Mouse (Mus musculus) CH12.LX (cell line): Measurements from ENCODE around the gene Tnnc1. TPM values are rescaled to one million over a fixed set of nuclear protein-coding genes. Genes with fewer than 3 reads are reported as not detected.

Experiments
- DNase-seq: peaks from one replicate; pipeline ENCODE4 v3.0.0-alpha.2; 2013; ENCODE audit errors: extremely low read depth
- H3K27ac ChIP-seq: 2 replicates; pipeline ENCODE4 v1.5.1; 2012; ENCODE audit warnings: low read depth, mild to moderate bottlenecking, control low read depth, moderate library complexity; ENCODE audit not compliant: insufficient read depth
- H3K27me3 ChIP-seq: replicated peaks from 2 replicates; pipeline ENCODE3; 2012; ENCODE audit warnings: inconsistent platforms
- H3K36me3 ChIP-seq, 2 experiments: replicated peaks in 1 of 2; 2 replicates each; pipeline versions ENCODE3 to v1.6.1; 2012; ENCODE audit warnings: inconsistent platforms in 1 of 2, low read length in 1 of 2, mild to moderate bottlenecking in 1 of 2, mixed read lengths in 1 of 2, moderate library complexity in 1 of 2; ENCODE audit not compliant: control insufficient read depth in 1 of 2, insufficient read depth in 1 of 2
- H3K4me1 ChIP-seq, 2 experiments: 2 replicates each; pipeline ENCODE4 v1.6.1; 2012; ENCODE audit warnings: inconsistent platforms in 1 of 2, moderate library complexity in 1 of 2; ENCODE audit not compliant: insufficient read depth in 2 of 2, control insufficient read depth in 1 of 2
- H3K4me2 ChIP-seq: 2 replicates; pipeline ENCODE4 v1.6.1; 2012; ENCODE audit warnings: low read depth, mild to moderate bottlenecking, control low read depth; ENCODE audit not compliant: poor library complexity, insufficient read depth, severe bottlenecking
- H3K4me3 ChIP-seq, 3 experiments: fragments of 150-350 bp in 1 of 3; sonication (generic) in 1 of 3; replicated peaks in 1 of 3; 2 replicates each; pipeline versions ENCODE3 to v1.5.1; 2011 to 2012; ENCODE audit warnings: low read depth in 2 of 3, low read length in 2 of 3, mild to moderate bottlenecking in 2 of 3, moderate library complexity in 2 of 3, control low read depth in 1 of 3, improper control_type of control experiment in 1 of 3, inconsistent platforms in 1 of 3, mixed read lengths in 1 of 3; ENCODE audit not compliant: poor library complexity in 1 of 3
- H3K79me2 ChIP-seq: replicated peaks from 2 replicates; pipeline ENCODE4 v1.6.1; 2012; ENCODE audit warnings: mild to moderate bottlenecking, moderate library complexity; ENCODE audit not compliant: control insufficient read depth, poor library complexity, insufficient read depth, severe bottlenecking; ENCODE audit errors: extremely low read depth
- H3K9ac ChIP-seq: 2 replicates; pipeline ENCODE4 v1.6.1; 2012; ENCODE audit warnings: low read depth, mild to moderate bottlenecking, control low read depth, moderate library complexity; ENCODE audit not compliant: insufficient read depth
- H3K9me3 ChIP-seq: replicated peaks from 2 replicates; pipeline ENCODE3; 2012; ENCODE audit warnings: low read length, inconsistent platforms, mixed read lengths
- CTCF ChIP-seq, 2 experiments: IDR thresholded peaks in 1 of 2; conservative IDR thresholded peaks in 1 of 2; 2 replicates each; pipeline ENCODE4 v1.5.1; 2011 to 2012; ENCODE audit warnings: low read depth in 2 of 2, low read length in 2 of 2, improper control_type of control experiment in 1 of 2, inconsistent platforms in 1 of 2, mild to moderate bottlenecking in 1 of 2, moderate library complexity in 1 of 2
- ETS1 ChIP-seq: conservative IDR thresholded peaks from 2 replicates; pipeline ENCODE4 v1.6.1; 2012; ENCODE audit warnings: low read depth, mild to moderate bottlenecking, inconsistent platforms, low read length, improper control_type of control experiment, moderate library complexity
- GABPA ChIP-seq: IDR thresholded peaks from 2 replicates; pipeline ENCODE4 v1.6.1; 2012; ENCODE audit warnings: low read depth, low read length, improper control_type of control experiment, inconsistent platforms; ENCODE audit not compliant: insufficient replicate concordance
- NELFE ChIP-seq: IDR thresholded peaks from 2 replicates; pipeline ENCODE4 v1.6.1; 2011; ENCODE audit warnings: low read depth, low read length, improper control_type of control experiment
- POLR2AphosphoS2 ChIP-seq: IDR thresholded peaks from 2 replicates; pipeline ENCODE4 v1.6.1; 2011; ENCODE audit warnings: low read depth, low read length, improper control_type of control experiment
- RCOR1 ChIP-seq: conservative IDR thresholded peaks from 2 replicates; pipeline ENCODE4 v1.6.1; 2012; ENCODE audit warnings: low read depth, mild to moderate bottlenecking, inconsistent platforms, low read length, improper control_type of control experiment
- USF1 ChIP-seq: IDR thresholded peaks from 2 replicates; pipeline ENCODE4 v1.6.1; 2014; ENCODE audit warnings: low read depth, mild to moderate bottlenecking, inconsistent platforms, low read length, improper control_type of control experiment
- USF2 ChIP-seq: conservative IDR thresholded peaks from 2 replicates; pipeline ENCODE4 v1.6.1; 2011; ENCODE audit warnings: low read depth, low read length, improper control_type of control experiment
- ZMIZ1 ChIP-seq: IDR thresholded peaks from 2 replicates; pipeline ENCODE4 v1.6.1; 2012; ENCODE audit warnings: low read depth, mild to moderate bottlenecking, inconsistent platforms, low read length, improper control_type of control experiment
- dilution Hi-C: fragments of 300-500 bp; cut with MboI; formaldehyde crosslinking; loops from 2 replicates; pipeline ENCODE4 v1.14.3; 2020; ENCODE audit warnings: low sequenced_read_pairs; ENCODE audit not compliant: extremely low pct_unique_long_range_greater_than_20kb, extremely low pct_ligation_motif_present
- in situ Hi-C: fragments of 300-500 bp; cut with MboI; formaldehyde crosslinking; loops from 3 replicates; pipeline ENCODE4 v1.14.3; 2019; ENCODE audit warnings: low sequenced_read_pairs, low pct_ligation_motif_present, low pct_unique_long_range_greater_than_20kb, mixed read lengths
- polyA plus RNA-seq: library from polyadenylated mRNA; unstranded; fragments of >175 nt; gene quantifications from 2 replicates; pipeline ENCODE4 v1.2.1, GENCODE M21; 2012; ENCODE audit warnings: low read depth; ENCODE audit not compliant: insufficient read length
- total RNA-seq, 2 experiments: library from RNA; depleted of rRNA; stranded (reverse); fragments of 300-350 nt in 1 of 2; fragments of >200 nt in 1 of 2; gene quantifications; 2 replicates each; pipeline ENCODE4 v1.2.3; 2012 to 2014

Tnnc1 gene
- total and polyA plus RNA-seq, 3 experiments: 0.25 to 0.66 (median 0.63) TPM

- Histone ChIP-seq H3K4me2 (no peak overlapping the region), H3K36me3 (peaks cover 57 to 90% of the 10 kb centered on the region in 2 experiments), H3K27me3 (no peaks in the 10 kb centered on the region), H3K4me1 (peaks cover 2 to 25% of the 10 kb centered on the region in 2 experiments; a peak in 3 of 4 replicates), H3K4me3 (no peak overlapping the region), H3K27ac (no peak overlapping the region), H3K79me2 (peaks cover 14% of the 10 kb centered on the region), H3K9ac (no peak overlapping the region), H3K9me3 (no peaks in the 10 kb centered on the region)
- dilution Hi-C loops: no loop called here
- in situ Hi-C loops: no loop called here
- DNase-seq: no peak
- no peak for TF ChIP-seq POLR2AphosphoS2
- no peak for TF ChIP-seq CTCF (conservative IDR thresholded peaks at IDR 0.05 in 1 of 2, IDR thresholded peaks at IDR 0.05 in 1 of 2; ENCODE audit: low read depth in 2 of 2, low read length in 2 of 2)
Measured at GRCm38 (mm10) chr14:31194441-31194840, 13.7 kb upstream of the Tnnc1 start.

GRCm38 (mm10) chr14:31194891-31195513, 13.1 kb upstream of the Tnnc1 start:
- Histone ChIP-seq H3K36me3 (peaks cover 52 to 90% of the 10 kb centered on the region in 2 experiments), H3K4me3 (no peak overlapping the region)
- dilution Hi-C loops: no loop called here

DNA sequence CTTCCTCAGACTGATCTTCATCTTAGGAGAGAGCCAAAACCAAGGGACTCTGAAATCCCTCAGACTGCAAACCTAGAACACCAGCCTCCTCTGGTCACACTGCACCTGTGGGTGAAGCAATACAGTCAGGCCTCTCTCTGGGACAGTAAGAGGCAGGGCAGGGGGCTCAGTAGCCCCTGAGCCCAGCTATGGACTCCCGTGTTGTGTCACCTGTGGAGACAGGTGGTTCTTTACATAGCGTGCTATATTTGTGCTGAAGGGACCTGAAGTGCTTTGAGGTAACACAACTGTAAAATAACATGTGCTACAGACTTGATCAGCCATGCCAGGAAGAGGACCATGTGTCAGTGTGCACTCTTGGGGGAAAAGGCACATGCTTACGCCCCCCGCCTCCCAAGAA, 12.6 kb upstream of the Tnnc1 start:
- dilution Hi-C loops: no loop called here
- Histone ChIP-seq H3K4me1 (peaks cover 4 to 27% of the 10 kb centered on the region in 2 experiments; a peak in 3 of 4 replicates), H3K9me3 (no peaks in the 10 kb centered on the region), H3K79me2 (peaks cover 14% of the 10 kb centered on the region), H3K4me2 (no peak overlapping the region), H3K27me3 (no peaks in the 10 kb centered on the region), H3K27ac (no peak overlapping the region), H3K4me3 (no peak overlapping the region), H3K36me3 (peaks cover 51 to 90% of the 10 kb centered on the region in 2 experiments), H3K9ac (no peak overlapping the region)
- no peak for TF ChIP-seq RCOR1
- DNase-seq: no peak
- in situ Hi-C loops: no loop called here

More at GRCm38 (mm10) chr14:31194891-31195513, 13.1 kb upstream of the Tnnc1 start:
- Histone ChIP-seq H3K27ac (no peak overlapping the region), H3K4me1 (peaks cover 2 to 27% of the 10 kb centered on the region in 2 experiments; a peak in 3 of 4 replicates), H3K9me3 (no peaks in the 10 kb centered on the region), H3K4me2 (no peak overlapping the region), H3K27me3 (no peaks in the 10 kb centered on the region), H3K9ac (no peak overlapping the region), H3K79me2 (peaks cover 14% of the 10 kb centered on the region)
- no peak for DNase-seq
- in situ Hi-C loops: no loop called here
- TF ChIP-seq USF2 (no peak), CTCF (conservative IDR thresholded peaks at IDR 0.05 in 1 of 2, IDR thresholded peaks at IDR 0.05 in 1 of 2; ENCODE audit: low read depth in 2 of 2, low read length in 2 of 2) (no peak), GABPA (no peak), USF1 (no peak), NELFE (no peak), ETS1 (no peak), ZMIZ1 (no peak)
